Mouse (Mus musculus) gastrocnemius, adult 8-10 months (tissue): ENCODE measurements around the gene Rerg. TPM values are rescaled to one million over a fixed set of nuclear protein-coding genes. Genes with fewer than 3 reads are reported as not detected.

Experiments
- DNase-seq, 2 experiments: peaks; one replicate each; pipeline ENCODE4 v3.0.0; 2022; ENCODE audit warnings: low spot score in 2 of 2
- total RNA-seq, 4 experiments: library from RNA; stranded (reverse); gene quantifications; 2 replicates each; pipeline ENCODE4 v1.2.4; 2022

Gene Rerg
- total RNA-seq, 4 experiments from 2014 or later: 0.46 to 1.6 (median 0.76) TPM

GRCm38 (mm10) chr6:137014346-137014745 lies 156.0 kb downstream of the Rerg start:
- no peak for DNase-seq

- no peak for DNase-seq
Observed at GRCm38 (mm10) chr6:137011187-137011586, 159.1 kb downstream of the Rerg start.

Other genes starting within 250 kb of the Rerg start
- not detected for gene Erp27, start 248.3 kb downstream of the Rerg start, total RNA-seq
- gene Pde6h, start 246.7 kb downstream of the Rerg start, total RNA-seq: not detected
- 1 to 10 TPM; 3.9 to 9.6 (median 5.3) TPM for gene Arhgdib, start 228.6 kb downstream of the Rerg start, total RNA-seq
- under 1 TPM; 0.29 to 0.86 (median 0.47) TPM for gene Ptpro, start 81.8 kb upstream of the Rerg start, total RNA-seq